Mouse (Mus musculus) B cell, adult (primary cell): ENCODE data around the gene Olfr1508. TPM values are rescaled to one million over a fixed set of nuclear protein-coding genes. Genes with fewer than 3 reads are reported as not detected.

Experiments used
- total RNA-seq: library from RNA; stranded (reverse); gene quantifications from 4 replicates; pipeline ENCODE4 v1.2.4, GENCODE M21; 2023; ENCODE audit not compliant: inconsistent age

The Olfr1508 gene
- not detected in 4 replicates for total RNA-seq

GRCm38 (mm10) chr14:52467395-52467794, at the start of gene Olfr1508:
Gene Olfr1508 (minus strand): TSS chr14:52467495.

GRCm38 (mm10) chr14:52495516-52495915, 28.2 kb upstream of the Olfr1508 start, which contains the start of gene Olfr1507:
Gene Olfr1507 (minus strand): TSS chr14:52495749.

GRCm38 (mm10) chr14:52442690-52443089, 24.6 kb downstream of the Olfr1508 start, which contains the start of gene Olfr1509:
Gene Olfr1509 (plus strand): TSS chr14:52442990.

GRCm38 (mm10) chr14:52414273-52414672, 53.0 kb downstream of the Olfr1508 start, which contains the start of gene Olfr1510:
Gene Olfr1510 (minus strand): TSS chr14:52414373.

Other genes starting within 250 kb of the Olfr1508 start
- 287 to 302 TPM (median 291 TPM) in 4 replicates for gene Chd8, start 209.7 kb downstream of the Olfr1508 start, total RNA-seq
- 107 to 135 TPM (median 120 TPM) in 4 replicates for gene Tox4, start 188.3 kb downstream of the Olfr1508 start, total RNA-seq
- gene Rab2b, start 187.9 kb downstream of the Olfr1508 start, total RNA-seq: 18.0 to 20.2 TPM (median 19.3 TPM) in 4 replicates
- 63.1 to 65.7 TPM (median 64.2 TPM) in 4 replicates for gene Mettl3, start 162.4 kb downstream of the Olfr1508 start, total RNA-seq
- 0.13 to 0.21 TPM (median 0.20 TPM) in 4 replicates for gene Sall2, start 138.7 kb downstream of the Olfr1508 start, total RNA-seq
- gene Olfr1513, start 111.1 kb downstream of the Olfr1508 start, total RNA-seq: not detected in 4 replicates
- gene Olfr1512, start 88.3 kb downstream of the Olfr1508 start, total RNA-seq: not detected in 4 replicates
- gene Olfr1511, start 70.1 kb downstream of the Olfr1508 start, total RNA-seq: not detected in 4 replicates
- gene Olfr1510, start 53.1 kb downstream of the Olfr1508 start, total RNA-seq: not detected in 4 replicates
- not detected in 4 replicates for gene Olfr1509, start 24.5 kb downstream of the Olfr1508 start, total RNA-seq
- gene Olfr1507, start 28.3 kb upstream of the Olfr1508 start, total RNA-seq: not detected in 4 replicates